Mouse (Mus musculus) embryonic fibroblast, embryonic 13.5 days (primary cell): ENCODE data around the gene Krit1.

Source experiments
- CTCF ChIP-seq: IDR thresholded peaks from 2 replicates; pipeline ENCODE4 v1.5.1; 2011; ENCODE audit warnings: mild to moderate bottlenecking, control low read depth, low read length, moderate library complexity, borderline replicate concordance; ENCODE audit not compliant: insufficient read depth
- POLR2A ChIP-seq: IDR thresholded peaks from 2 replicates; pipeline ENCODE4 v1.6.1; 2011; ENCODE audit warnings: low read depth, mild to moderate bottlenecking, control low read depth, low read length, moderate library complexity

DNA sequence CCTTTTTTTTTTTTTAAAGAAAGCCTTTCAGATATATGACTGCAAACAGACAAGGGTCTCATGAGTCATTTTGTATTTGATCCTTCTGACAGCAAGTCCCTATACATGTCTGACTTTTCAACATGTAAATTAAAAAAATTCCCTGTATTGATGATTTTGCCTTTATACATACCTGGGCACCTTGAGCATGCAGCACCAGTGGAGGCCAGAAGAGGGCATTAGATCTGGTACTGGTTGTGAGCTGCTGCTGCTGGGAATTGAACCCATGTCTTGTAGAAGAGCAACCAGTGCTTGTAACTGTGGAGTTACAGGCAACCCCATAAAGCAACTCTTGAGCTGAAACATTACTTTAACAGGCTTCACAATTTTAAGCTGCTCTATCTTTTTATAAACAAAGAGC is 20.3 kb upstream of the Krit1 start:
- TF ChIP-seq CTCF (no peak), POLR2A (no peak)
